Mouse (Mus musculus) right cerebral cortex, postnatal 25 days (tissue): ENCODE data around the gene Gas2l2.

Experiments
- DNase-seq: peaks from one replicate; pipeline ENCODE4 v3.0.0; 2022

Gene Gas2l2

GRCm38 (mm10) chr11:83442596-83443267 lies 13.5 kb upstream of the Gas2l2 start:
- no peak for DNase-seq

GRCm38 (mm10) chr11:83441235-83441634 lies 12.0 kb upstream of the Gas2l2 start:
- DNase-seq = no peak

GRCm38 (mm10) chr11:83440081-83441064 lies 11.1 kb upstream of the Gas2l2 start:
- DNase-seq = peak; percentile 82

- DNase-seq = no peak
Observed at GRCm38 (mm10) chr11:83439426-83440060, 10.3 kb upstream of the Gas2l2 start.

GRCm38 (mm10) chr11:83437377-83437776 lies 8.1 kb upstream of the Gas2l2 start, which contains the start of gene 1700020L24Rik:
1700020L24Rik (plus strand) TSS chr11:83437677.
- DNase-seq = no peak

GRCm38 (mm10) chr11:83432533-83432932 lies 3.3 kb upstream of the Gas2l2 start:
- no peak for DNase-seq

- no peak for DNase-seq
Observed at GRCm38 (mm10) chr11:83426964-83427363, 2.3 kb downstream of the Gas2l2 start.

GRCm38 (mm10) chr11:83424681-83425080 lies 4.6 kb downstream of the Gas2l2 start:
- DNase-seq = peak; percentile 66

- no peak for DNase-seq
Observed at GRCm38 (mm10) chr11:83421305-83421704, 8.0 kb downstream of the Gas2l2 start.

GRCm38 (mm10) chr11:83420338-83420737 lies 8.9 kb downstream of the Gas2l2 start:
- DNase-seq = no peak

- DNase-seq = peak; percentile 77
Observed at GRCm38 (mm10) chr11:83418566-83418965, 10.7 kb downstream of the Gas2l2 start.

GRCm38 (mm10) chr11:83417708-83418107 lies 11.5 kb downstream of the Gas2l2 start:
- no peak for DNase-seq

- DNase-seq = no peak
Observed at GRCm38 (mm10) chr11:83417080-83417479, 12.2 kb downstream of the Gas2l2 start.

GRCm38 (mm10) chr11:83410510-83410909 lies 18.7 kb downstream of the Gas2l2 start:
- no peak for DNase-seq

- peak; percentile 34 for DNase-seq
Observed at GRCm38 (mm10) chr11:83409792-83410291, 19.4 kb downstream of the Gas2l2 start.

GRCm38 (mm10) chr11:83409087-83409754 lies 20.0 kb downstream of the Gas2l2 start, which contains the start of gene Rasl10b:
Rasl10b (plus strand) TSS chr11:83409137.
- peak; percentile 68 for DNase-seq

GRCm38 (mm10) chr11:83408242-83408641 lies 21.0 kb downstream of the Gas2l2 start:
- no peak for DNase-seq

GRCm38 (mm10) chr11:83406391-83406790 lies 22.9 kb downstream of the Gas2l2 start:
- no peak for DNase-seq

- peak; percentile 3 for DNase-seq
Observed at GRCm38 (mm10) chr11:83403787-83404186, 25.5 kb downstream of the Gas2l2 start.

- DNase-seq = no peak
Observed at GRCm38 (mm10) chr11:83398724-83399123, 30.5 kb downstream of the Gas2l2 start.

- no peak for DNase-seq
Observed at GRCm38 (mm10) chr11:83397626-83398025, 31.6 kb downstream of the Gas2l2 start.

GRCm38 (mm10) chr11:83394802-83395439 lies 34.3 kb downstream of the Gas2l2 start:
- no peak for DNase-seq
